Mouse (Mus musculus) ovary, adult 18-20 months (tissue): ENCODE results near the gene Aldh3a2.

ENCODE experiments used
- DNase-seq: peaks from one replicate; pipeline ENCODE4 v3.0.0; 2022; ENCODE audit warnings: low spot score, mixed read lengths

The Aldh3a2 gene

DNA sequence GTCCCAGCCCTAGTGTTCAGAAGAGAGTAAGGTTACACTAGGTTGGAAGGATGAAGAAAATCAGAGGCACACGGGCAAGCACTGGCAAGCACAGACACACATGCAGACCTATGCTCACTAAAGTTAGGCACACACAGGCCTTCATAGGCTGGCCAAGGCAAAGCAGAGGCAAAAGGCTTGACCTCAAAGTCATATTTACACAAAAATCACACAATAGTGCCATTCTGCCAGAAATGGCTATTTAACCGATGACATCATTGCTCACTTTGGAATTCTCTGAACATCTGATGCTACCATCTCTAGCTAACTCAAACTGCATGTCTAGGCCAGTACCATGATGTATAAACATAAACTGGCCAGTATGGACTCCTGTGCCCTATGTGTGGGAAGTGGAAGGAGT lies 6.7 kb upstream of the Aldh3a2 start:
- no peak for DNase-seq

DNA sequence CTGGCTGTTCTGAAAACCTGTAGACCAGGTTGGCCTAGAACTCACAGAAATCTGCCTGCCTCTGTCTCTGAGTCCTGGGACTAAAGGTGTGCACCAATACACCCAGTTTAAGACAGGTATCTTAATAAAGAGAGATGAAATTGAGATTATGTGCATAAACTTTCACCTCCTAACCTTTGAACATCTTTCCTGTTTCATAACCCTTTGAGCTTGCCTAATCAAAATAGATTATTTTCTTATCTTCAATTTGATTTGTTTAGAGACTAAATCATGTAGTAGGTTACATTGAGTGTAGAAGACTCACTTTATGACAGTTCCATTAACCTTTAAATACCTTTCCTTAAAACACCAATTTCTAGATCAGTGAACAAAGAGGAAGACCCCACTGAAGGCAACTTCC lies 4.3 kb upstream of the Aldh3a2 start:
- DNase-seq, result no peak

DNA sequence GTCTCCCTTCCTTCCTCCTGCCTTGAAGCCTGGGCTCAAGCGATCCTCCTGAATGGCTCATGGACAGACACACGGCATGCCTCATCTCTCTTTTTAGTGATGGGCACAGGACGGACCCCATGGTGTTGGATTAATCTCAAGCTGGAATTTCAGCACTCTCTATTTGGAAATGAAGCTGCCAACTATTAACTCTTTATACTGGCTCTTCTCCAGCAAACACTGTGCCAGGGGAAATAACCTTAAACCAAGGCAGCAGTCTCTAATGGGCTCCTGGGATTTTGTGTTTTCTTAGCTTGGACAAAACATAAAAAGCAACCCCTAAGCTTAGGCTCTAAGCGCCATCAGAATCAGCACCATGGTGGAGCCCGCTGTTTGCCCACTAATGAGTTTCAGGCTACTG lies 3.1 kb upstream of the Aldh3a2 start:
- DNase-seq, result no peak

DNA sequence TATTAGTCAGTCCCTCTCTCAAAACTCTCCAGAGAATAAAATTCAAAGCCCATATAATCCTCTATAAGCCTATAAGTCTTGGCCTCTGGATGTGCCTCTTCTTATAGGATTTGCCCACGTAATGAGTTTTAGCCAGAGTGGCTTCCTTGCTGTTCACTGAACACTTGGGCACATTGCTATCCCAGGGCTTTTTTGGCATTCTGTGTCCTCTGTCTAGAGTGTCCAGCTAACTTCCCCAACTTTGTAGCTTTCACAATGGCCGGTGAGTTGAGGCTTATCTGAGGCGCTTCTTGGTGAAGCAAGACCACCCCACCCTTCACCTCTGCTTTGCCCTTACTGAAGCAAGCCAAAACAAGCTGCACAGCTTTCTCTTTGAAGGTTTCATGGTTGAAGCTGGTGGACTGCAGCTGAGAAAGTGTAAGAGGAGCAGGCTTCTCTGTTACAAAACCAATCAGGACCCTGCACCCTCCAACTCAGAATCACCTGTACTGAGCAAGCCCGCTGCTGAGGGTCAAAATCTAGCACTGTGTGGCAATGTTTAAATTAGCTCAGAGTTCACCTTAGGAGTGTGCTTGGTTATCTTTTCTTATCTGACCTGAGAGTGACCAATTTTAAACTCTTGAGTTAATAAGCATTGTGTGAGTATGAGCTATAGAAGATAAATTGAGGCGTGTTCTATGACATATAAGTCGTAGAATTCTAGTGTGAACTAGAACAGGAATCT lies 1.5 kb upstream of the Aldh3a2 start:
- no peak for DNase-seq

DNA sequence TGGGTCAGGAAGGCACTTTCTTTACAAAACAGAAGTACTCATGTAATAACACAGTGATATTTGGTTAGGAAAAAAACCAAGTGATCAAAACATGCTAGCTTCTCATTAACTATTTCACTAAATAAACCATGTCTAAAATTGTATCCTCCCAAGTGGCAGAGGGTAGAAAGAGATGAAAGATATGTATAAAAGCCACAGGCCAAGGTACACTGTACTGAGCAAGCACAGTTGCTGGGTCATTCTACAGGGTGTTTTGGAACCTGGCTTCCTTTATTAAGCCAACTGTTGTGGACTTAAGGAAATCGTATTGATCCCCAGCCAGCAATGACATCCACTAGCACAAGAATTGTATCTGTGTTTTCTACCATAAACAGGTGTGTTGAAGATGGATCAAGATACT lies 3.4 kb downstream of the Aldh3a2 start:
- DNase-seq, result no peak

DNA sequence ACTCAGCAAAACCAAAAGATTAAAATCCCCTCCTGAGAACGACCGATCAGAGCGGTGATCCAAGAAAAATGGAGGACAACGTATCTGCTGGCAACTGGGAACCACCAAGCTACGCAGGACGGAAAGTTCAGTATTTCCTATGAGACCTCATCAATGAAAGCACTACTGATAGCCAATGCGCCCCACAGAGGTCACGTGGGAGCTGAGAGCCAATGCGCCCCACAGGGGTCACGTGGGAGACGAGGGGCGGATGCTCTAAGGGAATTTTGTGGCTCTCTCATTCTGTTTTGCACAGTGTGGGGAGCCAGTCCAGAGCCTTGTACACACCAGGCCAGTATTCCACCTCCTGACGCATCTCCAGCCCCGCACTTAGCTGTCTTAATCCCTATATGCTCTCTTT lies 4.7 kb downstream of the Aldh3a2 start:
- no peak for DNase-seq

DNA sequence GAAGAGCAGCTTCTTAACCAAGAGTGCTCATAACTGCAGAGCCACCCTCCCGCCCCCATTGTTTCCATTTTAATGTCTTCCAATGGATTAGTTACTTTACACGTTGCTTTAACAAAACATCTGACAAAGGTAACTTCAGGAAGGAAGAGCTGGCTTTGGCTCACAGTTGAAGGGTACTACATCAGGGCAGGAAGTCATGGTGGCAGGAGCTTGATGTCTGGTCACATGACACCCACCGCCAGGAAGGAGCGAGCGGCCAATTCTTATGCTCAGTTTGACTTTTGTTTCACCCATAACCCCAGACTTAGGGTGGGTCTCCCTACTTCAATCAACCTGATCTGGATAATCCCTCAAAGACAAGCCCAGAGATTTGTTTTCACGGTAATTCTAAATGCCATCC lies 8.2 kb downstream of the Aldh3a2 start:
- DNase-seq, result no peak

DNA sequence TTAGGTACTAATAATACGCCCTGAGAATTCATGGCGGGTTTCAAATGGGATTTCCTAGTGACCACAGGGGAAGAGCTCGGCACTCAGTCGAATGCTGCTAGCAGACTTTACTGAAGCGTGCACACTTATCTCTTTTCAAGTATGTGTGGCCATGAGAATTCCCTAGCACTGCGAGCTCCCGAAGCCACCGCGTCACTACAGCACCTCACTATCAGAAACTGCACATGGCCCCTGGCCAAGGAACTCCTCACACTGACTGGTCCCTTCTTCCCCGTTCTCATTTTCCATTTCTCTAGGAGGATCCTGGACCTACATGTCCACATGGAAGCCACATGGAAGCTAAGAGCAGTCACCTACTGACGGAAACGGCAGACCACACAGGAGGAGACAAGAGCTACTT lies 14.5 kb downstream of the Aldh3a2 start:
- DNase-seq, result no peak

DNA sequence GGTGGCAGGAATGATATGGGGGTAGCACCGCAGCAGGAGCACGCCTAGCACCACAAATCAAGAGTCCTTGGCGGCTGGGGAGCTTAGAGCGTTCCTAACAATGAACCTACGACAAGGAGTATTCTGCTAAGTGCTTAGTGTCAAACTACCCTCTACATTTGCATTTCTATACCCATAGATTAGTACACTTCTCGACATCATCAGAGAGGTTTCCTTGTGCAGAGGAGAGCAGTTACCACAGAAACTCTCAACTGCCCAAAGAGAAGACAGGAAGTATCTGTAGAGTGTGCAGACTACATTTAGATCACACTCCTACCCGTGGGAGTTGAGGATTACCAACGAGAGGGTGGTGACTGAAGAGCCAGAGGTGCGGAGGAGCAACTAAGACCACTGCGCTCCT lies 15.5 kb downstream of the Aldh3a2 start:
- no peak for DNase-seq

DNA sequence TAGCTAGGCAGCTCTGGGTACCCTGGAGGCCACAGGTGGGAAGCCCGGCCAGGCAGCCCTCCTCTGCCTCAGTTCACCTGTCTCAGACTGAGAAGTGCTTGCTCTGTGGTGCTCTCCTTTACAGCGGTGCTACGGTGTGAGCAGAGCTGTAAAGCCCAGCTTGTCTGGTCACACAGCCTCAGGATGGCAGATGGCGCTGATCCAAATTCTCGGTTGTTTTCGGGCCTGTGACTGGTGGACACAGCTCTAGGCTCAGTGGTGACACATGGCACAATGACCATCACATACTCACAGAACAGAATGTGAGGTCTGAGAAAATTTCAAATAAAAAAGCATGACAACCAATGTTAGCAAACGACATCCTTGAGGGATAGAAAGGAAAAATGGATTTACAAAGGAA lies 22.9 kb downstream of the Aldh3a2 start:
- no peak for DNase-seq

DNA sequence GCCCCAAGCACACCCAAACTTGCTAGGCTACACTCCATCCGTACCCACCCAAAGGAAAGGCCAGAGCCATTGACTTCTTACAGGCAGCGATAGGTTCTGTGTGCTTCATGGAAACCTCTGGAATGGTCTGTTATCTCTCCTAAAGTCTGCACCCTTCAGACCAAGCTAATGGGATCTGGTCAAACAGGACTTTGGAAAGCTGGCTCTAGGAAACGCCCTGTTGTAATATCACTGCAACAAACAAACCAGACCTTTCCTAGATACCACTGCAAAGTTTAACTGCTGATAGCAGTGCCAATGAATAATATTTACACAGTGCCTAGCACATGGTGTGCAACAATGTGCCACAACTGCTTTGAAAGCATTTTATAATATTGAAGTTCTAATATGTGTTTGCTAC lies 31.2 kb downstream of the Aldh3a2 start:
- DNase-seq, result no peak

DNA sequence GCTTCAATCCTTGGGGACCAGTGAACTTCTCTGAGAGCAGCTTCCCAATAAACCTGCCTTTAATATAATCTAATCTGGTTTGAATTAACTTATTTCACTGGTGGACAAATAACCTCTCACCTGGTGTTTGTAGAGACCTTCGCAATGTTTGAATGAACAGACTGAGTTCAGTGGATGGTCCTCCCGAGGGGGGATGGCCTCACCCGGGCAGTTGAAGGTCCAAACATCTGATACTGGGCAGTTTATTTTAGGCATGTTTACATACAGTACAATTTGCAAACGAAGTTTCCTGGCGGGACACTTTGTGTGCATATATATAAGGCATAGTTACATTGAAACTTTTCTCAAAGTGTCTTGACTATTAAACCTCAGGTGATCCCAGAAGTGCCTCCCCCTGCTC lies 33.1 kb downstream of the Aldh3a2 start:
- no peak for DNase-seq

DNA sequence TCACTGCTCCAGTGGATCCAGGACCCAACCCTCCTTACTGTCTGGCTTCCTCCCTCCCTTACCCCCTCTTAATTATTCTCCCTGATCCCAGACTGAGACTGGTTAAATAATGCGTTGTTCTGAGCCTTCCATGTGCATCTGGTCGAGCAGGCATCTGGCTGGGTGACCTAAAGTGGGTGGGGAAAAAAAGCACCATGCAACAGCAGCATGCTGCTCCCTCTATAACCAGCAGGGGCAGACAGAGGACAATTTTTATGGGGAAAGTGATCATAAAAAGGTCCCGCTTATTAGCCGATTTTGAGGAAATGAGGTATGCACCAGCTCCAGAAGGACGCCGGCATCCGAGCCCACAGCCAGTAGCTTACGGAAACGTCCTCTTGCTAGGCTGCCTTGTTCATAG lies 35.9 kb downstream of the Aldh3a2 start:
- DNase-seq, result peak; percentile 42

DNA sequence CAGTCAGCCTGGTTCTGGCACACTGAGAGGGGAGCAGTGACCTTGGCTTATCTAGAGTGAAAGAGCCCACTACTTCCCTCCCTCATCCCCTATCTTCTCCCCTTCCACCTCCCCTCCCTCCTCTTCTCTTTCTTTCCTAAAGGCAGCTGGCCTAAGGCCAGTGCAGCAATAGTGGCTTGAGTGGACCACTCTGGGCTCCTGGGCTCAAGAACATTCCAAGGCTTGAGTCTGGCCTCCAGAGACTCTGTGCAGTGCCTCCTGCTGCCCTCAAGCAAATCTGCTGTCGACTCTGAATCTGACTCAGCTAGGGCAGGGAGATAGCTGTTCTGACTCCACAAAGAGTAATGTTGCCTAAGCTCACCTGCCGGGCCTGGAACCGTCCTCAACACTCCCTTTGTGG lies 38.9 kb downstream of the Aldh3a2 start:
- no peak for DNase-seq

DNA sequence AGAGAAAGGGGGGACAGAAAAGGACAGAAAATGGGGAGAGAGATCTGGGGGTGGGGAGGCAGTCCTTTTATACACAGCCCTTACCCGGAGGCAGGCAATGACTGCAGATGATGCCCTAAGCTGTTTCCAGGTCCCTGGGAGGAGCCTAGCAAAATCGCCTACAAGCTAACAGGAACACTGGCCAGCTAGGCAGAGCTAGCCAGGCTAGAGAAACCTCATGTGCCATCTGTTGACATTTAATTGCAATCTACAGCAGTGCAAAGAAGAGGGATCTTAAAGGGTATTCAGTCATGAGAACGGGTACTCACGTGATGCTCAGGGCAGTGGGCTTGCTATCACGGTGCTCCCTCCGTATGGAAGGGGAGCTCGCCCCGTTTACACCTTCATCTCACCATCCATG lies 39.4 kb downstream of the Aldh3a2 start:
- no peak for DNase-seq

DNA sequence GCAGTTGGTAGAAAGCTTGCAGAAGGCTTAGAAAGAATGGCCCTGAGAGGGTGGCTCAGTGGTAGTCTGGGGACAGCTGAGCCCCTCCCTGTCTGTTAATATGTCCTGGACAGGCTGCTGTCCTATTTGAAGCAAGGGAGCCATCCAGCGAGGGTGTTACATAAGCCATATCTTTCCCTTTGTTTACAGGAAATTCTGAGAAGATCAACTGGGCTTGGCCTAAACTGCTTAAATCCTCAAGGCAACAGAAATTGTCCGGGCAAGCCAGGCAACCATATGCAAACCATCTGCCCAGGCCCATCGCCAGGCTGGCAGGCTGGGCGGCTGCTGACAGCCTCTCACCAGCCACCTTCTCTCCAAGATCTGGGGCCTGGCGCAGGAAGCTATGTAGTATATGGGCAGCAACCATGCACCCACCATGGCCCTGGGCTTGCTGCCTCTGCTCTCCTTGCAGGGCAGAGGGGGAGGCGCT lies 41.3 kb downstream of the Aldh3a2 start:
- DNase-seq, result no peak

DNA sequence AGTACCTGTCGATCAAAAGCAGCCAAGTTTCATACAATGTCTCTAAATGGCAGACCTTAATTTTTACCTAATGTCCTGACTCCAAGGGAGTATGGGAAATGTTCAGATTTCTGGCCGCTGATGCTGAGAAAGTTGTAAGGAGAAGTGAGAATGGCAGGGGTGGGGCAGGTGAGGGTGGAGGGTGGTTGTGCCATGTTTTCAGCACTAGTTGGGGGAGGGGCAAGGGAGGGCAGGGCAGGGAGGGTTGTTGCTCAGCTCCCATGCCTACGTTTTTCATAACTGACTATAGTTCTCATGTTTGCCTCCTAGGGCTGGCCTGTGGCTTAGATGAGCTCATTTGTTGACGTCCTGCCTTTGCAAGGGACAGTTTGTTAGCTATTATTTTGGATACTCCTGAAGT lies 41.8 kb downstream of the Aldh3a2 start:
- DNase-seq, result no peak

DNA sequence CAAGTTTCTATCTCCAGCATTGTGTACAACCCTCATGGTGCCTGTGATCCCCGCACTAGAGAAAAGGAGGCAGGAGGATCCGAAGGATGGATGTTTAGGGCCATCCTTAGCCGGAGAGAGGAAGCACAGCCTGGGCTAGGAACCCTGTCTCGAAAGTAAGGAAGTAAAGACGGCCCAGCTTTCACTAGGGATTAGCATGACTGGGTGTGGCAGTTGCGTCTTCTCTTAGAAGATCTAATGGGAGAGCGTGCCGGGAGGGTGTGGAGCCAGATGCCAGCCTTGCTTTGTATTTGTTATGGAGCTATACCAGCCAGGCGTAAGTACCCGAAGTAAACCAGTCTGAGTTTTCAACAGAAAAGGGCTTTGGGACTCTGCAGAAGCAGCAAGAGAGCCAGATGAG lies 42.4 kb downstream of the Aldh3a2 start:
- DNase-seq, result no peak

DNA sequence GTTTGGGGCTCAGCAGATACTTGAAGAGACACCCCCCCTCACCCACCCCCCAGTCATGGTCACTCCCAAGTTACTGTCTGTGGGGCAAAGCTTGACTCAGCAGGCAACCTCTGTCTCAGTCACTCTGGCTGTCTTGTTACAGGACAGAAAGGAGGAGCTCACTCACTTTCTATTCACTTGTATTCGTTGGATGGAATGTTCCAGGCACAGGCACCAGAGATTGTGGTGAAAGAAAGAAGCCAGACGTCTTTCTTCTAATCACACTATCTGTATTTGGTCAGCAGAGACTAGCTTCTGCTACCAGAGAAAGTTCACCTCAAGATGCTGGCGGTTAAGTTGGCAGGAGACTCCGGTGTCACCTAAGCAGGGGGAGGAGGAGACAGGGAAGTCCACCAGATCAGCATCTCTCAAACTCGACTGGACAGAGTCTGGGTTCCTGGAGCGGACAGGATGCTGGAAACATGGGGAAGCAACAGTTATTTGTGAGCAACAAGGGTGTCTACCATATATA lies 43.0 kb downstream of the Aldh3a2 start:
- DNase-seq, result no peak

DNA sequence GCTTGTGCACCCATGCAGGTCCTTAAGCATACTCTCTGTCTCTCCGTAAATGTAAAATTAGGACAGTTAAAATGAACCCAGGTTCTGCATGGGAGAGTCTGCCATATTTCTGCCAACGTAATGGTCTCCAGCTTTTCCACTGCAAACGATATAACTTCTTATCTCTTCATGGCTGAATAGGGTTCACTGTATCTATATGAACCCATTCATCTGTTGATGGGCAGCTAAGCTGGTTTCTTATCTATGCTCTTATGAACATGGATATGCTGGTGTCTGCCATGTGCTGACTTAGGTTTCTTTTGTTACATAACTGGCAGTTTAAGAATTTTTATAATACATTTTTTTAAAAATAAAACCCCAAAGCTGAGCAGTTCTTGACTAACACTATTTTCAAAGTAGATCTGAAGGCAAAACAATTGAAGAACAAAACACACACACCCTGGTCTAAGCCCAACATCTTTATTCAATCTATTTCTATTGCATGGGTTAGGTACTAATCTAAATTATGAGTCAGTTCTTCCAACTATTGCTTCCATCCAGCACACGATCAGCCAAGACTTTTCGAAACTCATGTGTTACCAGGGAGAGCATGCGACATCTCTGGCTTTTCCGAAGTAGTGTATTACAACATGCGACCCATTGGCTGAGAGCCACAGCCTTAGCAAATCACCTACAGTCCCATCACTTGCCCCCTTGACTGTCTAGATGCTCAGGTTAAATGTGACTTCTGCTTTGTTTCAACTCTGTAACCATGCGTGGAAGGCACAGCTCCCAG lies 44.1 kb downstream of the Aldh3a2 start:
- no peak for DNase-seq

DNA sequence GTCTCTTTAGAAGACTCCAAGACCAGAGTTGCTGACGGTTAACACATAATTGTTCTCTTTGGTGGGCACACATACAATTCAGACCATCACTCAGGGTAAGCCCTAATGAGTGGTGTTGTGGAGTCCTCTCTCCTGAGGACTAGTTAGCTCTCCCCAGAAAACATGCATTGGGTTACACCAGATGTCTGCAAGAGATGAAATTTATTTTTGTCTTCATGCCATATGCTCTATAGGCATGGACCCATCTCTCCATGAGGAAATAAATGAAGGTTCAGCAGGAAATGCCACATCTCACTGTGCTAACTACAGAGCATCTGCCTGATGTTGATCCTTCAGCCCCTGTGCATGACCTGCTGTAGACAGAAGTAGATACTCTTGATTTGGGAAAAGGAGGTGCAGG lies 45.3 kb downstream of the Aldh3a2 start:
- DNase-seq, result no peak

DNA sequence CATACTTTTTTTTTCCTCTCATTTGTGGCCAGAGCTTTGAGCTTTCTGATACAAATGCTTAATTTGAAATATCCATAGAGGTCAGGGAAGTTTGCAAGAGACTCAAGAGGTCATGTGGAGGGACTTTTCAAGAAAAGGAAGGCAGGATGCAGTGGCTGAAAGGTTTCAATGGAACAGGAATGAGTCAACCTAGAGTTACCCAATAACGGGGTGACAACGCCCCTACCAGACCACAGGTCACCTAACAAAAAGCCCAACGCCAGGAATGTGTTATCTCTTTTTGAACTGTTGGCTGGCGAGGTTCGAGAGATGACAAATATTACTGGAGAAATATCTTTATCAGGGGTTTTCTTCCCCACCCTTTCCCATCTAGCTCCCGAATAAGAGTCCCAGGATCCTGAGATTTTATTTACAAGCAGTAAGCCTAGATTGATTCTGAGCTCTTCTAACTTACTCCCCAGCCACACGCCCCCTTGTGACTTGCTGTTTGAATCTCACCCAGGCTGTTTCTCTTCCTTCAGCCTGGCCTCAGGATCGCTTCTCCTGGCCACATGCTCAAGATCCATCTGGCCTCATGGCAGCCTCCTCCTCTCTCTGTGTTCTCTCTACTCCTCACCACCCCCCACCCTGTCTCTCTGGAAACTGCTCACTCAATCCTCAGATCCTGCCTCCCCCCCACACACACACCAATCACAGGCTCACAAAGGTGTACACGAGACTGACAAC lies 46.9 kb downstream of the Aldh3a2 start:
- DNase-seq, result no peak

DNA sequence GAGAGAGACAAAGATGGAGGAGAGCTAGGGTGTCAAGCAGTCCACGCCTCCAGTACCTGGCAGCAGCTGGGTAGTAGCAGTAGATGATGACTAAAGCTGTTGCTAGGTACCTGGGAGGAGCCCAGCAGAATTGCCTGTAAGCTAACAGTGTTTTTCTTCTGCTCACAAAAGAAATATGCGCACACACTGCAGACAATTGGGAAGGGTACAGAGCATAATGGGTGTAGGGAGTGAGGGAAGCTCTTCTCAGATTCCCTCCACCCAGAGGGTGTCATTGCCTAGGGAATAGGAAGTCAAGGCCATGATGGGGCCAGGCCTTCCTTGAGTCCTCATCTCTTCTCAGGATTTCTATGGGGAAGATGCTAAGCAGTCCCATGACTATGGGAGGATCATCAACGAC lies 51.3 kb downstream of the Aldh3a2 start:
- no peak for DNase-seq
